32 mouse cellular contexts compared by ENCODE assay signal in the genomic region with DNA sequence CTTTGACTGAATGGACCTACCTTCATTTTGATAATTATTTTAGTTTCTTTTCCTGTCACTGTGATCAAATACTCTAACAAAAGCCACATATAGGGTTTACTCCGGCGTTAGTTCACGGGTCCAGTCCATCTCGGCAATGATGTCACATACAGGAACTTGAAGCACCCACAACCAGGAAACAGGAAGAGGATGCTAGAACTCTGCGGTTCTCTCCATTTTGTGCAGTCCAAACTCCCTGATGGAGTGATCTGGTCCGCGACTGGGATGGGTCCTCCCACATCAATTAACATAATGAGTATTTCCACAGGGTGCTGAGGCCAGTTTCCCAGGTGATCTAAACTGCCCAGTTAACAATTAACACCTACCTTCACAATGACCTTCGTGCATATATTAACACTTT.
DNase-seq lines count a peak whose midpoint lies in the region; ATAC-seq and TF ChIP-seq lines count a peak whose summit lies in the region.
"Had no signal": no experiment of that assay in that cellular context is flagged by ENCODE, and none has a peak within 500 bp of the region (broad histone marks: within the 10 kb centered on the region; RNA-seq: fewer than 3 reads in every experiment).

No protein-coding gene starts in this region.

- peaks cover 6% of the 10 kb centered on the region; the same call in 1 of the 2 replicates for H3K9me3 ChIP-seq in kidney, embryonic 16.5 days (ENCODE audit: low read length)
- no peaks in the 10 kb centered on the region for H3K9me3 ChIP-seq in forebrain, postnatal 0 days (ENCODE audit: low read length)
- H3K9me3 ChIP-seq: embryonic facial prominence, embryonic 10.5 days; embryonic facial prominence, embryonic 13.5 days; forebrain, embryonic 15.5 days; heart, embryonic 10.5 days had no signal

- no peak overlapping the region for H3K4me2 ChIP-seq in kidney, embryonic 16.5 days (replicated peaks; ENCODE audit: low read depth, low read length)
- no peak overlapping the region for H3K4me2 ChIP-seq in forebrain, postnatal 0 days (ENCODE audit: low read depth)
- H3K4me2 ChIP-seq: embryonic facial prominence, embryonic 13.5 days; forebrain, embryonic 12.5 days; forebrain, embryonic 15.5 days; heart, embryonic 13.5 days; hindbrain, embryonic 14.5 days had no signal

- WGBS in heart, adult 2 months: 82% methylated on average over 8 of the region's 8 CpGs
- 84% methylated on average over 8 of the region's 8 CpGs for whole genome bisulfite sequencing in kidney, embryonic 16.5 days
- 95% methylated on average over 8 of the region's 8 CpGs for WGBS in forebrain, postnatal 0 days

- H3K79me2 ChIP-seq in heart, adult 2 months (replicated peaks; ENCODE audit: control insufficient read depth, insufficient read depth, low read length): no peaks in the 10 kb centered on the region

- H3K9ac ChIP-seq in heart, adult 2 months (ENCODE audit: low read depth, low read length): no peak overlapping the region
- no peak overlapping the region for H3K9ac ChIP-seq in kidney, embryonic 16.5 days (replicated peaks; ENCODE audit: low read length)
- H3K9ac ChIP-seq in forebrain, postnatal 0 days: no peak overlapping the region
- H3K9ac ChIP-seq: embryonic facial prominence, embryonic 13.5 days; forebrain, embryonic 12.5 days; forebrain, embryonic 15.5 days; heart, embryonic 13.5 days; hindbrain, embryonic 14.5 days had no signal

- intact Hi-C loops in heart, adult 2 months (cut with DNase I): loop anchor here (5.0 kb wide), 1 partner anchor 67 kb away; a partner anchor contains a TSS

- no peak for TF ChIP-seq CTCF in heart, adult 2 months (IDR thresholded peaks at IDR 0.05)
- no peak for TF ChIP-seq CTCF in forebrain, postnatal 0 days (IDR thresholded peaks at IDR 0.05; ENCODE audit: low read depth)

- TF ChIP-seq POLR2A in heart, adult 2 months (IDR thresholded peaks at IDR 0.05; ENCODE audit: insufficient read depth, low read depth, low read length): no peak

- TF ChIP-seq EP300 in heart, adult 2 months (IDR thresholded peaks at IDR 0.05; ENCODE audit: insufficient read depth, low read depth, low read length): no peak

- H3K4me3 ChIP-seq in heart, adult 2 months: no peak overlapping the region
- H3K4me3 ChIP-seq in kidney, embryonic 16.5 days (ENCODE audit: low read length): no peak overlapping the region
- no peak overlapping the region for H3K4me3 ChIP-seq in forebrain, postnatal 0 days (ENCODE audit: low read depth, low read length)
- H3K4me3 ChIP-seq: embryonic facial prominence, embryonic 10.5 days; embryonic facial prominence, embryonic 13.5 days; erythroblast, embryonic 14.5 days; forebrain, embryonic 12.5 days; forebrain, embryonic 15.5 days; heart, embryonic 10.5 days; heart, embryonic 13.5 days had no signal

- no peaks in the 10 kb centered on the region for H3K36me3 ChIP-seq in heart, adult 2 months (ENCODE audit: control insufficient read depth, insufficient read depth, low read length)
- H3K36me3 ChIP-seq in kidney, embryonic 16.5 days (ENCODE audit: insufficient read depth, low read length): peaks cover 7% of the 10 kb centered on the region
- peaks cover 11% of the 10 kb centered on the region; the same call in 1 of the 2 replicates for H3K36me3 ChIP-seq in forebrain, postnatal 0 days (ENCODE audit: insufficient read depth)
- H3K36me3 ChIP-seq: heart, embryonic 10.5 days had no signal

- ATAC-seq in kidney, embryonic 16.5 days (ENCODE audit: low FRiP score, low TSS enrichment): no peak
- ATAC-seq in CD4-positive, CD25-positive, alpha-beta regulatory T cell, adult 4 months: peak; percentile 39
- peak; percentile 40; the same call in 1 of the 2 replicates for ATAC-seq in megakaryocyte, adult 5-6 weeks (ENCODE audit: poor library complexity, severe bottlenecking)
- ATAC-seq in forebrain, postnatal 0 days: no peak
- ATAC-seq: activated CD4-positive, CD25-positive, alpha-beta regulatory T cell, adult 4 months; forebrain, embryonic 15.5 days; hindbrain, postnatal 0 days; inflammation-experienced regulatory T-cells, adult 6 months had no signal

- DNase-seq in heart, adult 11 months: peak; percentile 59
- DNase-seq in heart, adult 2 months: no peak
- DNase-seq in kidney, adult 9 months: peak; percentile 22
- DNase-seq in forebrain, postnatal 0 days: no peak
- no peak for DNase-seq in lung, postnatal 36 days
- DNase-seq: adrenal gland, adult 8-10 months; adrenal gland, postnatal 25 days; B cell, adult 2 months; cerebellum, adult 11-12 months; cerebellum, adult 8-10 months; cerebellum, postnatal 10 days; cerebellum, postnatal 36 days; embryo, embryonic 11 days; gastrocnemius, postnatal 10 days; gastrocnemius, postnatal 36 days; heart, adult 18-20 months; heart, postnatal 14 days; heart, postnatal 4 days had no signal

- no peaks in the 10 kb centered on the region for H3K4me1 ChIP-seq in heart, adult 2 months (ENCODE audit: control insufficient read depth, insufficient read depth, low read length)
- H3K4me1 ChIP-seq in kidney, embryonic 16.5 days (ENCODE audit: insufficient read depth, low read length): no peaks in the 10 kb centered on the region
- no peaks in the 10 kb centered on the region for H3K4me1 ChIP-seq in forebrain, postnatal 0 days (ENCODE audit: insufficient read depth)
- H3K4me1 ChIP-seq: embryonic facial prominence, embryonic 10.5 days; forebrain, embryonic 12.5 days had no signal

- H3K27ac ChIP-seq in heart, adult 2 months: no peak overlapping the region
- no peak overlapping the region for H3K27ac ChIP-seq in kidney, embryonic 16.5 days (ENCODE audit: low read length)
- H3K27ac ChIP-seq in forebrain, postnatal 0 days (ENCODE audit: low read depth, low read length): no peak overlapping the region
- H3K27ac ChIP-seq: embryonic facial prominence, embryonic 10.5 days; embryonic facial prominence, embryonic 13.5 days; forebrain, embryonic 12.5 days; forebrain, embryonic 15.5 days; heart, embryonic 10.5 days; heart, embryonic 13.5 days; hindbrain, embryonic 14.5 days; hindbrain, postnatal 0 days had no signal

- no peaks in the 10 kb centered on the region for H3K27me3 ChIP-seq in heart, adult 2 months (ENCODE audit: control insufficient read depth, insufficient read depth, low read length)
- no peaks in the 10 kb centered on the region for H3K27me3 ChIP-seq in kidney, embryonic 16.5 days (ENCODE audit: insufficient read depth, low read length)
- no peaks in the 10 kb centered on the region for H3K27me3 ChIP-seq in forebrain, postnatal 0 days (ENCODE audit: insufficient read depth, low read length)
- H3K27me3 ChIP-seq: embryonic facial prominence, embryonic 13.5 days; forebrain, embryonic 12.5 days; forebrain, embryonic 15.5 days; heart, embryonic 13.5 days had no signal

Comparison
In these comparisons a context has a peak if more than half of its experiments do, and no peak if none do; other contexts are left out.
1. DNase-seq: peak in heart, adult 11 months (single experiment) and kidney, adult 9 months (single experiment); none in heart, adult 2 months (0 of 2), forebrain, postnatal 0 days (single experiment) and lung, postnatal 36 days (single experiment).
2. ATAC-seq: peak in CD4-positive, CD25-positive, alpha-beta regulatory T cell, adult 4 months (single experiment) and megakaryocyte, adult 5-6 weeks (single experiment); none in kidney, embryonic 16.5 days (single experiment) and forebrain, postnatal 0 days (single experiment).